Mouse (Mus musculus) limb, embryonic 14.5 days (tissue): ENCODE measurements around the gene Gper1. TPM values are rescaled to one million over a fixed set of nuclear protein-coding genes. Genes with fewer than 3 reads are reported as not detected.

ENCODE experiments used
- ATAC-seq: fragments of 200-750 bp; cut with Nextera tagmentation; 2 replicates; pipeline ENCODE4 v1.8.0; 2017; ENCODE audit warnings: low read depth, moderate number of reproducible peaks, moderate TSS enrichment; ENCODE audit not compliant: low FRiP score
- DNase-seq: peaks from one replicate; pipeline ENCODE4 v3.0.0-alpha.2; 2015; ENCODE audit warnings: low spot score
- H3K27ac ChIP-seq: fragments of 300-500 bp; sonication (generic); replicated peaks from 2 replicates; pipeline ENCODE4 v1.5.1; 2014; ENCODE audit warnings: low read depth, mild to moderate bottlenecking, low read length, moderate library complexity, mixed read lengths
- H3K27me3 ChIP-seq: fragments of 300-500 bp; sonication (generic); 2 replicates; pipeline ENCODE4 v1.6.1; 2014; ENCODE audit warnings: low read length, mixed read lengths; ENCODE audit not compliant: control insufficient read depth, insufficient read depth
- H3K36me3 ChIP-seq: fragments of 300-500 bp; sonication (generic); 2 replicates; pipeline ENCODE4 v1.6.1; 2014; ENCODE audit warnings: mild to moderate bottlenecking, low read length, moderate library complexity, mixed read lengths; ENCODE audit not compliant: control insufficient read depth, insufficient read depth
- H3K4me1 ChIP-seq: fragments of 300-500 bp; sonication (generic); 2 replicates; pipeline ENCODE4 v1.6.1; 2014; ENCODE audit warnings: antibody characterized with exemption, low read length, mixed read lengths; ENCODE audit not compliant: control insufficient read depth, insufficient read depth
- H3K4me2 ChIP-seq: fragments of 300-500 bp; sonication (generic); replicated peaks from 2 replicates; pipeline ENCODE4 v1.6.1; 2014; ENCODE audit warnings: low read depth, mild to moderate bottlenecking, low read length, moderate library complexity; ENCODE audit not compliant: severe bottlenecking
- H3K4me3 ChIP-seq: fragments of 300-500 bp; sonication (generic); replicated peaks from 2 replicates; pipeline ENCODE4 v1.5.1; 2014; ENCODE audit warnings: low read length
- H3K9ac ChIP-seq: fragments of 300-500 bp; sonication (generic); 2 replicates; pipeline ENCODE4 v1.6.1; 2014; ENCODE audit warnings: mild to moderate bottlenecking, low read depth, low read length, moderate library complexity; ENCODE audit not compliant: severe bottlenecking
- H3K9me3 ChIP-seq: fragments of 300-500 bp; sonication (generic); 2 replicates; pipeline ENCODE4 v1.6.1; 2016; ENCODE audit warnings: low read length; ENCODE audit not compliant: control insufficient read depth
- POLR2A ChIP-seq: fragments of 200-500 bp; IDR thresholded peaks from 2 replicates; pipeline ENCODE4 v1.8.0; 2012; ENCODE audit warnings: inconsistent platforms, mild to moderate bottlenecking, moderate library complexity, borderline replicate concordance; ENCODE audit not compliant: insufficient read depth, insufficient read length; ENCODE audit errors: extremely low read depth
- WGBS: fragments of 180-500 bp; shearing (Covaris S2); extraction: QIAGEN DNeasy Blood & Tissue Kit; methylation state at CpG from one replicate; pipeline ENCODE4 v1.1.7; 2014; 5-methylcytosine and 5-hydroxymethylcytosine counted together
- polyA plus RNA-seq, 2 experiments: library from polyadenylated mRNA; depleted of rRNA in 1 of 2; stranded (reverse) in 1 of 2; unstranded in 1 of 2; fragments of >200 nt; fragmentation: Nextera tagmentation in 1 of 2; extraction: Ambion mirVana in 1 of 2; gene quantifications; 2 replicates each; pipeline versions ENCODE4 v1.2.1 to v1.2.3; 2012 to 2014

Gper1 gene
- polyA plus RNA-seq, 2 experiments: 4.7 to 6.7 TPM

DNA sequence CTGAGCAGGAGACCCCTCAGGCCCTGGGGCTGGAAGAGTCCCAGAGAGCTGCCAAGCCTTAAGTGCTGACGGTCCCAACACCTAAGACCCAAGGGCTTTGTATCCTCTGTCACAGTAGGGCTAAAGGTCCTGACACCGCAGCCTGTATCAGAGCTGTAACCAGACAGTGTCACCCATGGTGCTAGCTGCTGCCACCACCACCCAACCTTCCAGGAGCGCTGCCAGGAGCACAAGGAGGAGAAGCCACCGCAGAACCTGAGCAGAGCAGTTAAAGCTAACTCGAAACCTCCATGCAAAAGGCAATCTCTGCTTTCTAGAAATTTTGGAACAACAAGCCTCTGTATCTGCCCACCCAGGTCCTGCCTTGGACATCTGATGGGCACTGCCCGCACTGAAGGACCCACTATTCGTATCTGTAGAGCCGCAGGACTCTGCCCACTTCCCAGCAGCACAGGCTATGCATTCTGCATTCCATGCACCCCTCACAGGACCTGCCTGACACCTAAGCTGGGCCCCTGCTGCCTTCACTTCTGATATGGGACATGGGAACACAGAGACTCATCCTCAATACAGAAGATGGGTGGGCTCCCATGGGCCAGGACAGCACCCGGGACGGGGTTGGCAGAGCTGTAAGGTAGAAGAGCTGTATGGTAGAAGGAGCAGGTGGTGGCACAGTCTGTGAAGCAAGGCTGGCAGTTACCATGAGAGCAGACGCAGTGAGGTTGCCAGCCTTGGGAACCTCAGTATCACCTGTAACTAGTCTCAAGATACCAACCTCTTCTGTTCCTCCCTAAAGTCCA lies 18.2 kb downstream of the Gper1 start:
- Histone ChIP-seq H3K27ac (no peak overlapping the region), H3K9ac (no peak overlapping the region), H3K4me2 (no peak overlapping the region), H3K4me1 (no peaks in the 10 kb centered on the region; the same call in 1 of the 2 replicates), H3K36me3 (no peaks in the 10 kb centered on the region), H3K9me3 (no peaks in the 10 kb centered on the region), H3K4me3 (no peak overlapping the region), H3K27me3 (no peaks in the 10 kb centered on the region)
- 91% methylated on average over 11 of the region's 11 CpGs for WGBS
- ATAC-seq (no peak), DNase-seq (no peak)
- no peak for TF ChIP-seq POLR2A

DNA sequence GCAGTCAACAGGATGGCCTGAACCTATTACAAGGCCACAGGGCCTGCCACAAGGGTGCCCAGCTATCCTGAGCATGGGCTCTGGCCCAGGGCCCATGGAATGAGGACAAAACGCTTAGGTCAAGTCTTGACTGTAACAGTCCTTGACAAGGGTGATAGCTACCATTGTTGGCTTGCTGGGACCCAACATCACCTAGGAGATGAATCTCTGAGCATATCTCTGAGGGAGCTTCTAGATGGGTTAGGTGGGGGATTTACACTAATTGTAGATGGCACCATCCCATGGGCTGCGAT lies 18.7 kb downstream of the Gper1 start:
- Histone ChIP-seq H3K4me3 (no peak overlapping the region), H3K27ac (no peak overlapping the region), H3K9ac (no peak overlapping the region), H3K36me3 (no peaks in the 10 kb centered on the region), H3K4me1 (no peaks in the 10 kb centered on the region; the same call in 1 of the 2 replicates), H3K27me3 (no peaks in the 10 kb centered on the region), H3K9me3 (no peaks in the 10 kb centered on the region), H3K4me2 (no peak overlapping the region)
- no peak for ATAC-seq
- DNase-seq: no peak
- TF ChIP-seq POLR2A: no peak
- 90% methylated on average over 2 of the region's 2 CpGs for WGBS

DNA sequence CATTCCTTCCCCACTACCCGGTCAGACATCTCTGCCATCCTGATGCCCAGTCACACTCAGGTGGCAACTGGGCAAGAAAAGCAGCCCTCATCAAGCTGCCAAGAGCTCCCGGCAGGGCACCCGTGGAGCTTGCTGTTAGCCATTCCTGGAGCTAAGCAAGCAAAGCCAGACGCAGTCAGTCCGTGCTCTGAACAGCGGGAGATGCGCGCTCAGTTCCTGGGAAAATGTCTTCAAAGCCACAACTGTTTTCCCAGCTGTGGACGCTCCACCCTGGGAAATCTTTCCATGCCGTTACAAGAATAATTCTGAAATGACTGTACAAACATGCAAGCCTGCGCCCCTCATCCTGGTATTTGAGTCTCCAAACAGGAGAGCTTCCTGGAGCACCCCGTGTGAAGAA lies 19.5 kb downstream of the Gper1 start:
- WGBS: 69% methylated on average over 12 of the region's 12 CpGs
- H3K36me3 ChIP-seq: no peaks in the 10 kb centered on the region
- no peaks in the 10 kb centered on the region; the same call in 1 of the 2 replicates for H3K4me1 ChIP-seq
- TF ChIP-seq POLR2A: no peak
- H3K27ac ChIP-seq: 0 out of 2 replicates have a peak overlapping the region, but pooled peaks have one; percentile 5
- H3K9ac ChIP-seq: no peak overlapping the region
- DNase-seq (no peak), ATAC-seq (no peak)
- H3K9me3 ChIP-seq: no peaks in the 10 kb centered on the region
- no peak overlapping the region for H3K4me2 ChIP-seq
- no peak overlapping the region for H3K4me3 ChIP-seq
- H3K27me3 ChIP-seq: no peaks in the 10 kb centered on the region

GRCm38 (mm10) chr5:139442962-139443361 lies 20.0 kb downstream of the Gper1 start:
- Histone ChIP-seq H3K4me1 (no peaks in the 10 kb centered on the region; the same call in 1 of the 2 replicates), H3K27ac (0 out of 2 replicates have a peak overlapping the region, but pooled peaks have one; percentile 5), H3K4me2 (no peak overlapping the region), H3K27me3 (no peaks in the 10 kb centered on the region), H3K9me3 (no peaks in the 10 kb centered on the region), H3K9ac (no peak overlapping the region), H3K4me3 (no peak overlapping the region), H3K36me3 (no peaks in the 10 kb centered on the region)
- no peak for ATAC-seq
- no peak for TF ChIP-seq POLR2A
- DNase-seq: no peak
- WGBS: 74% methylated on average over 4 of the region's 4 CpGs

DNA sequence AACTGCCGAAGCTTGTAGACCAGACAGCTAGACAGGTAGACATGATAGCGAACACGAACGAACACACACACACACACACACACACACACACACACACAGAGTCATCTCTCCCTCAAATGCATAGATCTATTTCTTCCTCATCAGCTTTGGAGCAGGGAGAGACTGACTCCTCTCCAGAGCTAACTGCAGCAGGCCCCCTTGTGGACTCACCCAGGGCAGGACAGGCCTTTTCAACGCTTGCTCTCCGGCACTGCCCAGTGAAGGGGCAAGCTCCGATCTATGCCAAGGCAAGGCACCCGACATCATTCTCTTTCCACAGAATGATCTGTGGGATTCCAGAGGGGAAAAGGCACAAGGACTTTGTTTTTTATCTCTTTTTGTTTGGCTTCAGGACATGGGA lies 22.3 kb downstream of the Gper1 start:
- no peaks in the 10 kb centered on the region for H3K9me3 ChIP-seq
- H3K36me3 ChIP-seq: no peaks in the 10 kb centered on the region
- DNase-seq: no peak
- WGBS: 90% methylated on average over 8 of the region's 8 CpGs
- H3K27me3 ChIP-seq: no peaks in the 10 kb centered on the region
- TF ChIP-seq POLR2A: no peak
- no peaks in the 10 kb centered on the region; the same call in 1 of the 2 replicates for H3K4me1 ChIP-seq
- no peak overlapping the region for H3K4me3 ChIP-seq
- H3K27ac ChIP-seq: no peak overlapping the region
- H3K4me2 ChIP-seq: no peak overlapping the region
- H3K9ac ChIP-seq: no peak overlapping the region
- no peak for ATAC-seq
